Mouse (Mus musculus): ENCODE data around the gene Terb2. TPM values are rescaled to one million over a fixed set of nuclear protein-coding genes. Genes with fewer than 3 reads are reported as not detected.

The Terb2 gene
- not detected in 2 replicates for polyA plus RNA-seq (2016; fragmentation: Nextera tagmentation; extraction: Ambion mirVana)

DNA sequence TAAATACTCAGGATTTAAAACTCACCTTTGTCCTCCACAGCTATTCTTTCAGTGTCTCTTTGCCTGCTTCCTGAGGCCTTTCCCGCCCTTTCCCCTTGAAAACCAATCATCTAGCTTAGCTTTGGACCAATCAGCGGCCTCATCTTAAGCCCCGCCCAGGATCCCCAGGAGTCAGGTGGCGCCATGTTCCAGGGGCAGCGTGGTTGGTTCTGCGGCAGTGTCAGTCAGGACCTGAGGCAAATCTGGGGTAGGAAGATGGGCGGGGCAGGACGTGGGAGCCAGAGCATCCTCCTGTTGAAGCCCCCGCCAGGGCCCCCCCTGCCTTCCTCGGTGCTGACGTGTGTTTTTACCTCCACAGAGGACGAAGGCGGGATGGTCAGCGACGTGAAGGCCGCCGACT is at the start of gene Terb2, which contains the start of gene Patl2:
TSS of gene Terb2 (plus strand) at position 167 of the 400 bp plus-strand sequence.
TSS of gene Patl2 (minus strand) at position 84 of the 400 bp plus-strand sequence.
- no peak for ATAC-seq (ENCODE audit: insufficient number of reproducible peaks, insufficient read depth, low FRiP score, low TSS enrichment)
- 85% methylated on average over 17 of the region's 17 CpGs for WGBS
- H3K27me3 ChIP-seq: no peaks in the 10 kb centered on the region
- no peaks in the 10 kb centered on the region for H3K36me3 ChIP-seq
- no peaks in the 10 kb centered on the region for H3K9me3 ChIP-seq
- no peak within 1 kb of the TSS for H3K27ac ChIP-seq
- H3K4me1 ChIP-seq: no peaks in the 10 kb centered on the region
- H3K4me3 ChIP-seq: no peak within 1 kb of the TSS
- no peak within 1 kb of the TSS for H3K9ac ChIP-seq
- no peak within 1 kb of the TSS for H3K4me2 ChIP-seq (replicated peaks)

DNA sequence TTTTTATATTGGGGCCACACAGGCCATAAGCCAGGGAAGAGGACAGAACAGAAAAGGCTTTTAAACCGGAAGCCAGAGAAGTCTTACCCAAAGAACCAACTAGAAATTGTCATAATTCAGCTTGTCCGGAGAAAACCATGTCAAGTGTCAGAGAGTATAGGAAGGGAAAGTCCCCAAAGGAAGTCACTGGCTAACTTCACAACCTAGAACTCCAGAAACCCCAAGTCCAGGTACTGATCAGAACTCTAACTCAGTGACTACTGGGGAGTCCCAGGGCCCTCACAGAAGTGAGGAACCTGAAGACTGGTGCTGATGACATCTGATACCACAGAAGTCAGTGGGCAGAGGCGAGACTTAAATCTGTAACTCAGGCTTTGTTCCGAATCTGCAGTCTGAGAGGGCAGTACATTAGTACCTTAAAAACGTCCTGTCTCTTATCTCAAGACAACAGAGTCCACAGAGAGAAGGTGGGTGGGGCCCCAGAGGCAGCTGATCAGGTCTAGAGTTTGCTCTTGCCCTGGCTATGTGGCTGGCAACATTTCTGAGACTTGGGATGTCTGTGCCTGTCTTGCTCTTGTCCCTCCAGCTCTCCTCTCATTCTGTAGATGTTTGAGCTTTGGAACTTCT is 48.1 kb upstream of the Terb2 start:
- no peaks in the 10 kb centered on the region for H3K36me3 ChIP-seq
- 68% methylated on average over 5 of the region's 5 CpGs for WGBS

DNA sequence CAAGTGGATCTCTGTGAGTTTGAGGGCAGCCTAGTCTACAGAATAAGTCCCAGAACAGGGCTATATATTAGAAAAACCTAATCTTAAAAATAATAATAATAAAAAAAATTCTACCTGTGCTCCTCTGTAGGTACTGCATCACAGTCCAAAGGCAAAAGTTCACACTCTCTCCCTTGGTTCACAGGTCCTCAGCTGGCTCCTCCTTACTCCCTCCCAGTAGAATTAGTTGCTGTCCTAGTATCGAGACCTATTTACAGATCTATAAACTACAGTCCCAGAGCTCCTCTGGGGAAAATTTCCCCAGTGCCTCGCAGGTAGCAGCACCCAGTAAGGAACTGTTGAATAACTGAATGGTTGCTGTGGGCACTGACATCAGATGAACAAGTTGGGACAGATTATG is 45.3 kb upstream of the Terb2 start:
- no peak for ATAC-seq (ENCODE audit: insufficient number of reproducible peaks, insufficient read depth, low FRiP score, low TSS enrichment)
- H3K4me1 ChIP-seq: no peaks in the 10 kb centered on the region
- no peaks in the 10 kb centered on the region for H3K27me3 ChIP-seq
- H3K27ac ChIP-seq: no peak overlapping the region
- no peak overlapping the region for H3K9ac ChIP-seq
- no peak overlapping the region for H3K4me2 ChIP-seq (replicated peaks)
- no peaks in the 10 kb centered on the region for H3K36me3 ChIP-seq
- no peak overlapping the region for H3K4me3 ChIP-seq
- WGBS: 85% methylated on average over 2 of the region's 2 CpGs
- no peaks in the 10 kb centered on the region for H3K9me3 ChIP-seq

More for the DNA sequence above, 48.1 kb upstream of the Terb2 start:
- no peaks in the 10 kb centered on the region for H3K4me1 ChIP-seq
- H3K4me3 ChIP-seq: no peak overlapping the region
- no peak overlapping the region for H3K4me2 ChIP-seq (replicated peaks)
- no peak for ATAC-seq (ENCODE audit: insufficient number of reproducible peaks, insufficient read depth, low FRiP score, low TSS enrichment)
- no peak overlapping the region for H3K9ac ChIP-seq
- H3K9me3 ChIP-seq: no peaks in the 10 kb centered on the region
- H3K27me3 ChIP-seq: no peaks in the 10 kb centered on the region
- H3K27ac ChIP-seq: no peak overlapping the region

GRCm38 (mm10) chr2:122141332-122141967 is 44.6 kb upstream of the Terb2 start:
- H3K4me3 ChIP-seq: no peak overlapping the region
- H3K27ac ChIP-seq: no peak overlapping the region
- H3K4me1 ChIP-seq: no peaks in the 10 kb centered on the region
- 71% methylated on average over 5 of the region's 5 CpGs for WGBS
- no peaks in the 10 kb centered on the region for H3K36me3 ChIP-seq
- no peak overlapping the region for H3K4me2 ChIP-seq (replicated peaks)
- no peaks in the 10 kb centered on the region for H3K9me3 ChIP-seq
- H3K27me3 ChIP-seq: no peaks in the 10 kb centered on the region
- H3K9ac ChIP-seq: no peak overlapping the region
- ATAC-seq (ENCODE audit: insufficient number of reproducible peaks, insufficient read depth, low FRiP score, low TSS enrichment): no peak

DNA sequence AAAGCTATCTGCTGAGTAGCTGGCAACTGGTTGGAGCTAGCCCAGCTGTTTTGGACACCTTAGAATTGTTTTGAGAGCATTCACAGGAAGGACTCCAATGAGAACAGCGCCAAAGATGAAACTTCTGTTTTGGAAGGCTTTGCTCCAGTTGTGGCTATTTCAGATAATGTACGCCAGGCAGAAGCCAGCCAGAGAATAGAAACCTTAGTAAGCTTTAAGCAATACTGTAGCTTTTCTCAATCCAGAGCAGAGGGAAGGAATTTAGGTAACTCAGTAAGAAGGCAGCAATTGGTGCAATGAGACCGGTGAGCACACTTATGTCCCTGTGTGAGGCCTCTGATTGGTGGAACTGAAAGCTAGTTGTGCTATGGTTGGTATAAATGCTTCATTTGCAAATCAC is 43.0 kb upstream of the Terb2 start:
- Histone ChIP-seq H3K4me2 (replicated peaks) (no peak overlapping the region), H3K27ac (no peak overlapping the region), H3K4me3 (no peak overlapping the region), H3K9ac (no peak overlapping the region), H3K4me1 (no peaks in the 10 kb centered on the region), H3K9me3 (no peaks in the 10 kb centered on the region), H3K36me3 (no peaks in the 10 kb centered on the region), H3K27me3 (no peaks in the 10 kb centered on the region)
- WGBS: 87% methylated on average over 3 of the region's 3 CpGs
- ATAC-seq (ENCODE audit: insufficient number of reproducible peaks, insufficient read depth, low FRiP score, low TSS enrichment): no peak

GRCm38 (mm10) chr2:122145756-122146155 is 40.3 kb upstream of the Terb2 start:
- Histone ChIP-seq H3K27me3 (no peaks in the 10 kb centered on the region), H3K4me2 (replicated peaks) (no peak overlapping the region), H3K9ac (no peak overlapping the region), H3K9me3 (no peaks in the 10 kb centered on the region), H3K4me1 (peaks cover 4% of the 10 kb centered on the region; the same call in 1 of the 2 replicates), H3K27ac (no peak overlapping the region), H3K36me3 (no peaks in the 10 kb centered on the region), H3K4me3 (no peak overlapping the region)
- WGBS: 71% methylated on average over 4 of the region's 4 CpGs
- no peak for ATAC-seq (ENCODE audit: insufficient number of reproducible peaks, insufficient read depth, low FRiP score, low TSS enrichment)

- peaks cover 4% of the 10 kb centered on the region; the same call in 1 of the 2 replicates for H3K4me1 ChIP-seq
- H3K9me3 ChIP-seq: no peaks in the 10 kb centered on the region
- H3K4me2 ChIP-seq (replicated peaks): no peak overlapping the region
- H3K36me3 ChIP-seq: 0 out of 2 replicates have a peak, but pooled peaks cover 2% of the 10 kb centered on the region
- WGBS: 73% methylated on average over 6 of the region's 6 CpGs
- no peak for ATAC-seq (ENCODE audit: insufficient number of reproducible peaks, insufficient read depth, low FRiP score, low TSS enrichment)
- H3K27me3 ChIP-seq: no peaks in the 10 kb centered on the region
- H3K9ac ChIP-seq: no peak overlapping the region
- H3K4me3 ChIP-seq: no peak overlapping the region
- H3K27ac ChIP-seq: no peak overlapping the region
Measured at GRCm38 (mm10) chr2:122146687-122147086, 39.4 kb upstream of the Terb2 start.

GRCm38 (mm10) chr2:122147508-122148241 is 38.4 kb upstream of the Terb2 start, which contains the start of gene B2m:
Gene B2m, plus strand, starts transcription at chr2:122147686.
- Histone ChIP-seq H3K4me1 (peaks cover 4% of the 10 kb centered on the region; the same call in 1 of the 2 replicates), H3K4me2 (replicated peaks) (peak within 1 kb of the TSS; percentile 69), H3K27me3 (no peaks in the 10 kb centered on the region), H3K36me3 (0 out of 2 replicates have a peak, but pooled peaks cover 7% of the 10 kb centered on the region), H3K9me3 (no peaks in the 10 kb centered on the region), H3K4me3 (peak within 1 kb of the TSS; percentile 69), H3K9ac (peak within 1 kb of the TSS; percentile 67), H3K27ac (peak within 1 kb of the TSS; percentile 83)
- WGBS: under 1% methylated on average over 40 of the region's 40 CpGs
- peak; percentile 94 for ATAC-seq (ENCODE audit: insufficient number of reproducible peaks, insufficient read depth, low FRiP score, low TSS enrichment)

DNA sequence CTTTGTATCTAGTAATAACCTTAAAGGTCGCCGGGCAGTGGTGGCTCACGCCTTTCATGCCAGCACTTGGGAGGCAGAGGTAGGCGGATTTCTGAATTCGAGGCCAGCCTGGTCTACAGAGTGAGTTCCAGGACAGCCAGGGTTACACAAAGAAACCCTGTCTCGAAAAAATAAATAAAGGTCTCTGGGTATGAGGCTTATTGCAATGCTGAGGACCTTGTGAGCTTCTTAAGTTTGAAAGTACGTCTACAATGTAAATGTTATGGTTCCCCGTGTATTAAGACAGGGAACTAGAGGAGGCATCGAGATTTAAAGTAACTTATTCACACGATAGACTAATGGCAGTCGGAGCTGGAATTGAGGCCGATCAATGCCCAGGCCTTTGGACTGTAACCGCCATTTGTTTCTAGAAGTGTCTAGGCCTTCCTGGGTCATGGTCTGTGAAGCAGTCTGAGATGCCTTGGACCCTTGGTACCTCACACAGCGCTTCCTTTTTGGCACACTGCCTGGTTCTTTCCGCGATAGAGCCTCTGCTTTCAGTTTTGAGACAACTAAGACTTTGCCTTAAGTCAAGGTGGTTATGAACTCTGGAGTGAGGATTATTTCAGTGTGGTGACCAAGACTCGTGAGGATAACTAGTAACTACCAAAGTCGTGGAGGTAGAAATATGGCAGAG is 37.7 kb upstream of the Terb2 start:
- H3K9ac ChIP-seq: peak overlapping the region; percentile 67
- WGBS: 33% methylated on average over 18 of the region's 18 CpGs
- ATAC-seq (ENCODE audit: insufficient number of reproducible peaks, insufficient read depth, low FRiP score, low TSS enrichment): 0 out of 2 replicates have a peak, but pooled peaks have one; percentile 3
- no peaks in the 10 kb centered on the region for H3K9me3 ChIP-seq
- H3K4me3 ChIP-seq: peak overlapping the region; percentile 69
- H3K27me3 ChIP-seq: no peaks in the 10 kb centered on the region
- peak overlapping the region; percentile 83; the same call in 1 of the 2 replicates for H3K27ac ChIP-seq
- H3K36me3 ChIP-seq: 0 out of 2 replicates have a peak, but pooled peaks cover 7% of the 10 kb centered on the region
- peaks cover 4% of the 10 kb centered on the region; the same call in 1 of the 2 replicates for H3K4me1 ChIP-seq
- H3K4me2 ChIP-seq (replicated peaks): peak overlapping the region; percentile 69

- H3K4me3 ChIP-seq: 0 out of 2 replicates have a peak overlapping the region, but pooled peaks have one; percentile 69
- no peaks in the 10 kb centered on the region for H3K27me3 ChIP-seq
- no peak overlapping the region for H3K9ac ChIP-seq
- H3K4me1 ChIP-seq: peaks cover 4% of the 10 kb centered on the region; the same call in 1 of the 2 replicates
- H3K27ac ChIP-seq: no peak overlapping the region
- no peak for ATAC-seq (ENCODE audit: insufficient number of reproducible peaks, insufficient read depth, low FRiP score, low TSS enrichment)
- H3K4me2 ChIP-seq (replicated peaks): no peak overlapping the region
- H3K9me3 ChIP-seq: no peaks in the 10 kb centered on the region
- WGBS: 93% methylated on average over 6 of the region's 6 CpGs
- 0 out of 2 replicates have a peak, but pooled peaks cover 8% of the 10 kb centered on the region for H3K36me3 ChIP-seq
Measured at GRCm38 (mm10) chr2:122149316-122149715, 36.8 kb upstream of the Terb2 start.

DNA sequence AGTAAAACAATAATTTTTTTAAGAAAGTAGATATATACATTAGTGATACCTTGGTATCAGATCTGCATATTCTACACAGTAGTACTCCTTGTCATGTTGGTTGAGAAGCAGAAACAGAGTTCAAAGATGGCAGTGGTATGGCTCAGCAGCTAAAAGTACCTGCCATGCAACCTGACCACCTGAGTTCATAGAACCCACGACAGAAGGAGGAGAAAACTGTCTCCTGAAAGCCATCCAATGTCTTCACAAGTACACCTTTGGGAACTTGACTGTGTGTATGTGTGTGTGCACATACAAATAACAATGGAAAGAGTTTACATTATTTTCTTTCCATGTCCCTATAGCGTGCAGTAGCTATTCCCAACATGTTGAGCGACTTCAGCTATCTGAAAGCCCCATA is 36.4 kb upstream of the Terb2 start:
- H3K4me3 ChIP-seq: no peak overlapping the region
- 0 out of 2 replicates have a peak, but pooled peaks cover 11% of the 10 kb centered on the region for H3K36me3 ChIP-seq
- 82% methylated on average over 3 of the region's 3 CpGs for WGBS
- H3K27ac ChIP-seq: no peak overlapping the region
- H3K4me2 ChIP-seq (replicated peaks): no peak overlapping the region
- no peaks in the 10 kb centered on the region for H3K27me3 ChIP-seq
- ATAC-seq (ENCODE audit: insufficient number of reproducible peaks, insufficient read depth, low FRiP score, low TSS enrichment): no peak
- H3K4me1 ChIP-seq: peaks cover 4% of the 10 kb centered on the region; the same call in 1 of the 2 replicates
- no peaks in the 10 kb centered on the region for H3K9me3 ChIP-seq
- no peak overlapping the region for H3K9ac ChIP-seq

All from embryonic facial prominence, embryonic 12.5 days (tissue).